Mouse (Mus musculus) activated CD4-positive, CD25-positive, alpha-beta regulatory T cell, adult 4 months (primary cell): ENCODE results near the gene Gm5148. TPM values are rescaled to one million over a fixed set of nuclear protein-coding genes. Genes with fewer than 3 reads are reported as not detected.

Experiments used
- ATAC-seq: one replicate; pipeline ENCODE4 v1.8.0; 2017
- polyA plus RNA-seq, 2 experiments: library from polyadenylated mRNA; unstranded; fragments of 100-300 nt; shearing (Covaris generic); gene quantifications; one replicate each; pipeline ENCODE4 v1.2.1; 2017

Gm5148 gene
- polyA plus RNA-seq, 2 experiments from 2014 or later, result 1.5 to 1.6 TPM

DNA sequence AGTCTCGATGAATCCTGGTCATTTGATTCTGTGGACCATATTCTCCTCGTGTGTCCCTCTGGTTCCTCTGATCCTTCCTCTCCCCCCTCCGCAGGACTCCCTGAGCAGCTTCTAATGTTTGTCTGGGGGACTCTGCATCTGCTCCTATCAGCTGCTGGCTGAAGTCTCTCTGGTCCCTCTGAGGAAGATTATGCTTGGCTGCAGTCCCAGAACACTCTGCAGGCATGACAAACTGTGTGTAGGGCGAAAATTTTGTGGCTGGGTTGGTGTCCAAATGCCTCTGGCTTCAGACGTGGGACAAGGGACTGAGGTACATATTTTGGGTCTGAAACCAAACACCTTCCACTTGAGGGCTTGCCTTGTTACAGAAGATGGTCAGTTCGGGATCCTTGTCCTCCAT lies 13.1 kb upstream of the Gm5148 start:
- no peak for ATAC-seq

GRCm38 (mm10) chr3:37735166-37735565 lies 10.9 kb upstream of the Gm5148 start:
- ATAC-seq, result no peak

DNA sequence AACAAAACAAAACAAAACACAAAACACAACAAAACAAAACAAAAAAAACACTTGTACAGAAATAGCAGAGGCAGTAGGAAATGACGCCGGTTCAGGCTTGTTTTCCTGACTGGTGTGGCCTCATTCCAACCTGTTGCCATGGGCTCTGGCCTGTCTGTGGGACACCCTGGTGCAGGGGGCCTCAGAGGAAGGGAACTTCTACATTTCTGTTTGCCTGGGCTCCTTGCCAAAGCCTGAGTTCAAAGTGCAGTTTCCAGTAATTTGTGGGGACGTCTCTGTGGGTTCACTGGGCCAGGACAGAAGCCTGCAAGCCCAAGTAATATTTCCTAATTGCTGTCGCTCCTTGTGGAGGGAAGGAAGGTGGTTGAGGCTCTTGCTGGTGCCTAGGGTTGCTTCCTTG lies 4.9 kb upstream of the Gm5148 start:
- ATAC-seq, result no peak

DNA sequence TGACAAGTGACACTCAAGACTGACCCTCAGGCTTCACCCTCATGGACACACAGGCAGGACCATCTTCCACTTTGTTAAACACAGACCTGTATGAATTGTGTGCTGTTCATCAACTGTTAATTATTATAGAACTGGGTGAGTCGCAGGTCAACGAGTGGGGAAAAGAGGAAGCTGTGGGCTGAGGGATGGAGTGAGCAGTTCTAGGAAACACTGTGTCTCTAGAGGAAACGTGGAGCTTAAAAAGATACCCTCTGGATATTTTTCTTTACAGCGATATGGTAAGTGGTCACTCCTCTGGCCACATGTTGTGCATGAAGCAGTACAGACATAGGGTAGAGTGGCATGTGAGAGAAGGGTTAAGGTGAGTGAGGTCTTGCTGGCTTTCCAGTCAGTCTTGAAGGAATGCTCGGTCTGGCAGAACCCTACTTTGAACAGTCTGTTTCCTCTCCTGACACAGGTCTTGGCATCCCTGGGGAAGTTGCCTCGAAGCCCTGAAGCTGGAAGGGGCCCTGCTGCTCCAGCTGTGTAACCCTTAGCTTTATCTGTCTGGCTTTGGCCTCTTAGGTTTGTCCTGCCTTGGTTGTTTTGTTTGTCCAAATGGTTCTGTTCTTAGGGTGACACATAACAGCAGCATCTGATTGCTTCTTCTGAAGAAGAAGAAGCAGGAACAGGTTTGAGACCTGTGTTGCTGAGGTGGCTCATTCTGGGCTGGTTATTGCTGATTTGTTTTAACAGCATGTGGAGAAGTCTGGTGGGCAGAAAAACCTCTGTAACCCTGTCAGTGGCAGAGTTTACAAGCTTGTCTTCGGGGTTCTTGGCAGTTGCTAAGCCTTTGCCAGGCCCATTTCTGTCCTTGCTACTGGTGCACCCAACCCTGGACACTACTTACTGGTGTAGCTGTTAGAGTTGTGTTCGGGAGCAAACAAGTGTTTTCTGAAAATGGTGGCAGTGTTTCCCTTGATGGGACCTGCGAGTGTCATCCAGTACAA lies 4.1 kb upstream of the Gm5148 start:
- ATAC-seq, result no peak

DNA sequence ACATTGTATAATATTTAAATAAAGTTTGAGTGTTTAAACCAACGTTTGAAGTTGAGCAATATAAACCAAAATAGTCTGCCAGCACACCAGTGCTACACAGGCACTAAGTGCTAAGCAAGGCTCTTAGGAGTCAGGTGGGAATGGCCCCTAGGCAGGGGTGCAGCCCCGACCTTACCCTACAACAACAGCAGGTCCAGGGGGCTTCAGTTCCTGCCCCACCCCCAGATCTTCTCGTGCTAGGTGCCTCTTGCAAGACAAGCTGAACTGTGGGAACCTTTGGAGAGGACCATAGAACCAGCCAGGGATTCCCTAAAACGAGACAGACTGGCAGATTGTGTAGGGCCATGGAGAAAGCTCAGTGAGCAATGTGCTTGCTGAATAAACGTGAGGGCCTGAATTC lies 3.1 kb upstream of the Gm5148 start:
- ATAC-seq, result no peak

DNA sequence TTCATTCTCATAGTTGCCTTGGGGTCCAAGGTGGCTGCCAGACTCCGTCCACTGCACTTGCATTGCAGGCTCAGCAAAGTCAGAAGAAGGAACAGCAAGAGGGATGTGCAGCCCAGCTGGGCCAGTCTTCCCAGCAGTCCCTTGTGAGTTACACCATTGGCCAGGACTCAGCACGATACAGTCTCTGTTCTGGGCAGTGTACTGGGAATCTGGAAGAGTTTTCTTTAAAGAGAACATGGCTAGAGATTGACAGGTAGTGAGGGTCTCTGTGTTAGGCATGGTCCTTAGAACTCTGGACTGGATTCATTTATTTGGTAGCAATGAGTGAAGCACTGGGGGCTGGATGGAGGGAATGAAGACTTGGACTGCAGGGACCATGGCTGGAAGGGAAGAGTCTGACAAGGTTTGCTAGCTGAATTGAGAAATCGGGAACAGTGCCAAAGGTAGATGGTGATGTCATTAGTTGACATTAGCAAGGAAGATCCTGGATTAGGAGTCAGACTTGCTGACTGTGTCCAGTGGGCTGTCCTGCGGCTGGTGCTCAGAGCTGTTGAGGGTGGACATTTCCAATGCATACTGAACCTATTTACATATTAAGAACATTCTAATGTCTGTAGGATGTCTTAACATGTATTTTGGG lies 2.3 kb upstream of the Gm5148 start:
- no peak for ATAC-seq

GRCm38 (mm10) chr3:37724946-37725735 lies 851 bp upstream of the Gm5148 start:
- peak; percentile 55 for ATAC-seq

GRCm38 (mm10) chr3:37723662-37724170 lies 574 bp downstream of the Gm5148 start:
- no peak for ATAC-seq

GRCm38 (mm10) chr3:37723061-37723521 lies 1.2 kb downstream of the Gm5148 start:
- ATAC-seq, result no peak

DNA sequence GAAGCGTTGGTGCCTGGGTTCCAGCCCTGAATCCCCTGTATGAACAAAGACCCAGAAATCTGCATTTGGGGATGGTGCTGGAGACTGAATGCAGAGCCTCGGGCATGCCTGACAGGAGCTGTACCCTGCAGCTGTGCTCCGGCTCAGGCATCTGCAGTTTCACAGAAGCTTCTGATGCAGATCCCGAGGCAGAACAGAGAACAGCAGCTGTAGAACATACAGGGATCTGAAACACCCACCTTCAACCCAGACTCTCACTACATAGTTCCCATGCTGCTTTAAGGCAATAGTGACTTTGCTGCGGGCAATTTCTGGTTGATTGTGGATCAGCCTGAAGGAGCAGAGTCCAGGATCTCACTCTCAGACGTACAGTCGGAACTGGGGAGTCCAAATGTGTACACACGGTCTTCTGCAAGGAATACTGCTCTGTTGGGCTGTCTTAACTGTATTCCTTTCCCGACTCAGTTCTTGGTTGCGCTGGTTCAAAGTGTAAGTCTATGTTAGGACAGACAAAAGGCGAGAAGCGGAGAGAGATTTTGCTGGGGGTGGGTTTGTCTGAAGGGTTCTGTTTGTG lies 1.7 kb downstream of the Gm5148 start:
- ATAC-seq, result no peak

DNA sequence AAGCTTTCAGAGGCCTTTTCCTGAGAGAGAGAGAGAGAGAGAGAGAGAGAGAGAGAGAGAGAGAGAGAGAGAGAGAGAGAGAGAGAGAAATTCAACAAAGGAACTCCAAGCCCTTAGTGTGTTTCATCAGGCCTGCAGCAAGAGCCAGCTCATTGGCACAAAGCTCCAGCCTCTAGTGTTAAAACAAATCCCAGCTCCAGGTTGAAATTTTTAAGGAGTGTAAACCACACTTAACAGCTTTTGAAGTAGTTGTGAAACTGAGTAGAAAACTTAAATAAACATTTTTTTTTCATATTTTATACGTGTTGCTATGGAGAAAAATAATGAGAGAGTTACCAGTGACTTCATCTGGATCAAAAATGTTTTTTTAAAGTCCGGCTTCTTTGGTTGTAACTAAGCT lies 7.3 kb downstream of the Gm5148 start:
- ATAC-seq, result no peak

- no peak for ATAC-seq
These were observed 8.6 kb downstream of the Gm5148 start for GRCm38 (mm10) chr3:37715734-37716133.

- ATAC-seq, result no peak
These were observed 11.8 kb downstream of the Gm5148 start for GRCm38 (mm10) chr3:37712501-37712900.

DNA sequence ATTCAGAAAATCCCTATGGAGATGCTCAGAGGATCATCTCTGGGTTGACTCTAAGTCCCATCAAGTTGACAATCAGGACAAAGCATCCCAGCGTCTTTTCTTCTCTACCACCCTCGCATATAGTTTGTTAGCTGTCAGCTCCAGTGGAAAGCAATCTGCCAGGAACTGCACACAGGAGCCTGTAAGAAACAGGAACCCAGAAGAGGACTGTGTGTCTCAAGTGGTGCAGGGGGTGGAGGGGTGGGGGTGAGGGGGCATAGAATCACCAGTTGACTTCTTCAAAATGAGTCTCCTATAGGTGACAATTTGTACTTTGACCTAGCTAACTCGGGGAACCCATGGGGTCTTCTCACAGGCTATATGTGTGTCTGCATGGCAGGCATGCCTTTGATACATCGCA lies 12.7 kb downstream of the Gm5148 start:
- no peak for ATAC-seq

- ATAC-seq, result no peak
These were observed 16.5 kb downstream of the Gm5148 start for GRCm38 (mm10) chr3:37707801-37708200.

- ATAC-seq, result no peak
These were observed 17.9 kb downstream of the Gm5148 start for GRCm38 (mm10) chr3:37706439-37706838.

DNA sequence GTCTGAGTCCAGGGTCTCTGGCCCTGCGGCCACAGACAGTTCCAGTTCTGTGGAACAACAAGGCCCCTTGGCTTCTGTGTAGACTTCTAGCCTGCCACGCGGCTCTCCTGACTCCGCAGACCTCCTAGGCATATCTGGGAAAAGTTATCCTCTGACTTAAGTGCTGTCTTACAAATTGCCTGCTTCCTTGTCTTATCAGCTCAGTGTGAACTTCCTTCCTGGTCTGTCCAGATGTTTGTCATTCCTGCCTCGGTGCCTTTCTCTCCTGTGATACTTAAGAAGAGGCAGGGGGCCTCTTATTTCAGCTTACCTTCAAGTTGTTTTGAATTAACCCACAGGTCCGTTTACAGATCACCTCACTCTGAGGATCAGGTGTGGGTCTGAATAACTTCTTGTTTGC lies 18.9 kb downstream of the Gm5148 start:
- no peak for ATAC-seq

- peak; percentile 10 for ATAC-seq
These were observed 19.5 kb downstream of the Gm5148 start for GRCm38 (mm10) chr3:37704701-37705279.

DNA sequence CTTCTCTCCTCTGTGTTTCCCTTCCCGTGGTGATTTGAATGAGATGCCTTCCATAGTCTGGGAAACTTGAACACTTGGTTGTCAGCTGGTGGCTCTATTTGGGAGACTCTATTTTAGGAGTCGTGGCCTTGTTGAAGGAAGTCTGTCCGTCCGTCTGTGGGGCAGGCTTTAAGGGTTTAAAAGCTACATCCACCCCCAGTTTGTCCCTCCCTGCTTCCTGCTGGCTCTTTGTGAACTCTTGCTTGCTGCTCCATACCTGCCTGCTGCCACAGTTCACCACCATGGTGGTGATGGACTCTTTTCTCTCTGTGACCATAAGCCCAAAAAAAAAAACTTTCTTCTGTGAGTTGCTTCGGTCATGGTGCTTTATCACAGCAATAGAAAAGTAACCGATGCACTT lies 21.2 kb downstream of the Gm5148 start:
- peak; percentile 71 for ATAC-seq

DNA sequence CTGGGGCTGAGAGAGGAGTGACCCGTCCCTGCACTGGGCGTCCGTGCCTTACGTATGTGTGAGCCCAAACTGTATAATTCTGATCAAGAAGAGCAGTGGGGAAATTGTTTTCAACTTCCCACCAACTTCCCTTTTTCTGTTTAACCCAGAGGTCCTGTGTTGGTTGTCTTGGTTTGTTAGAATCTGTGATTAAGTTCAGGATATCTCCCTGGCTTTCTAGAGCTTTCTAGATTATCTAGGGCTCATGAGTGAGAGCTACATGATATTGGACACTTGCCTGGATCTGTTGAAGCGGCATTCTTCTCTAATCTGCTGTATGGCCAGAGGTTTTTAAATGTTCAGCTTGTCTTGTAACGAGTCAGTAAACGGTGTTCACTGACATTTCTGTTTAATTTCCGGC lies 30.7 kb downstream of the Gm5148 start:
- ATAC-seq, result no peak

DNA sequence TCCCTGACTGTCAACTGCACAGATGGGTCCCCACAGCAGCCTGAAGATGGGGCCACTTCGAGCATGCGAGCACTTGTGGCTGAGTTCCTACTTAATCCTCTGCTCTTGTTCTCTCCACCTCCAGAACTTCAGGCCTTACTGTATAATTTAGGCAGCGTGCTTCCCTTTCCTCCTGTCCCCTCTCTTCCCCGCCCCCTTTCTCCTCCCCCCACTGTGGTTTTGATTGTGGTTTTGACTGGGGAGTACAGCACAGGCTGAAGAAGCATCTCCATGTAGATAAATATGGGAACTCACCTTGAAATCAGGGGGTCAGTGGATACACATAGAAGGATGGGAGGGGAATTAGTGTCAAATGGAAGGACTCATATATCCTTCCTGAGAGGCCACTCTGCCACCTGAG lies 31.3 kb downstream of the Gm5148 start:
- ATAC-seq, result no peak
